Mouse (Mus musculus) CH12.LX (cell line): ENCODE measurements around the gene Lpin1. TPM values are rescaled to one million over a fixed set of nuclear protein-coding genes. Genes with fewer than 3 reads are reported as not detected.

Experiments
- DNase-seq: peaks from one replicate; pipeline ENCODE4 v3.0.0-alpha.2; 2013; ENCODE audit errors: extremely low read depth
- H3K27ac ChIP-seq: 2 replicates; pipeline ENCODE4 v1.5.1; 2012; ENCODE audit warnings: low read depth, mild to moderate bottlenecking, control low read depth, moderate library complexity; ENCODE audit not compliant: insufficient read depth
- H3K27me3 ChIP-seq: replicated peaks from 2 replicates; pipeline ENCODE3; 2012; ENCODE audit warnings: inconsistent platforms
- H3K36me3 ChIP-seq, 2 experiments: replicated peaks in 1 of 2; 2 replicates each; pipeline versions ENCODE3 to v1.6.1; 2012; ENCODE audit warnings: inconsistent platforms in 1 of 2, low read length in 1 of 2, mild to moderate bottlenecking in 1 of 2, mixed read lengths in 1 of 2, moderate library complexity in 1 of 2; ENCODE audit not compliant: control insufficient read depth in 1 of 2, insufficient read depth in 1 of 2
- H3K4me1 ChIP-seq, 2 experiments: 2 replicates each; pipeline ENCODE4 v1.6.1; 2012; ENCODE audit warnings: inconsistent platforms in 1 of 2, moderate library complexity in 1 of 2; ENCODE audit not compliant: insufficient read depth in 2 of 2, control insufficient read depth in 1 of 2
- H3K4me2 ChIP-seq: 2 replicates; pipeline ENCODE4 v1.6.1; 2012; ENCODE audit warnings: low read depth, mild to moderate bottlenecking, control low read depth; ENCODE audit not compliant: poor library complexity, insufficient read depth, severe bottlenecking
- H3K4me3 ChIP-seq, 3 experiments: fragments of 150-350 bp in 1 of 3; sonication (generic) in 1 of 3; replicated peaks in 1 of 3; 2 replicates each; pipeline versions ENCODE3 to v1.5.1; 2011 to 2012; ENCODE audit warnings: low read depth in 2 of 3, low read length in 2 of 3, mild to moderate bottlenecking in 2 of 3, moderate library complexity in 2 of 3, control low read depth in 1 of 3, improper control_type of control experiment in 1 of 3, inconsistent platforms in 1 of 3, mixed read lengths in 1 of 3; ENCODE audit not compliant: poor library complexity in 1 of 3
- H3K79me2 ChIP-seq: replicated peaks from 2 replicates; pipeline ENCODE4 v1.6.1; 2012; ENCODE audit warnings: mild to moderate bottlenecking, moderate library complexity; ENCODE audit not compliant: control insufficient read depth, poor library complexity, insufficient read depth, severe bottlenecking; ENCODE audit errors: extremely low read depth
- H3K9ac ChIP-seq: 2 replicates; pipeline ENCODE4 v1.6.1; 2012; ENCODE audit warnings: low read depth, mild to moderate bottlenecking, control low read depth, moderate library complexity; ENCODE audit not compliant: insufficient read depth
- H3K9me3 ChIP-seq: replicated peaks from 2 replicates; pipeline ENCODE3; 2012; ENCODE audit warnings: low read length, inconsistent platforms, mixed read lengths
- CHD1 ChIP-seq: IDR thresholded peaks from 2 replicates; pipeline ENCODE4 v1.6.1; 2012; ENCODE audit warnings: low read depth, low read length, improper control_type of control experiment, inconsistent platforms
- GABPA ChIP-seq: IDR thresholded peaks from 2 replicates; pipeline ENCODE4 v1.6.1; 2012; ENCODE audit warnings: low read depth, low read length, improper control_type of control experiment, inconsistent platforms; ENCODE audit not compliant: insufficient replicate concordance
- IRF4 ChIP-seq: IDR thresholded peaks from 2 replicates; pipeline ENCODE4 v1.6.1; 2014; ENCODE audit warnings: low read depth, mild to moderate bottlenecking, inconsistent platforms, low read length, improper control_type of control experiment
- JUND ChIP-seq: conservative IDR thresholded peaks from 2 replicates; pipeline ENCODE4 v1.6.1; 2011; ENCODE audit warnings: low read depth, low read length, improper control_type of control experiment
- PAX5 ChIP-seq: IDR thresholded peaks from 2 replicates; pipeline ENCODE4 v1.6.1; 2012; ENCODE audit warnings: low read length, inconsistent platforms, mixed read lengths
- RAD21 ChIP-seq: IDR thresholded peaks from 2 replicates; pipeline ENCODE4 v1.6.1; 2011; ENCODE audit warnings: low read depth, mild to moderate bottlenecking, low read length, improper control_type of control experiment, moderate library complexity
- TBP ChIP-seq: conservative IDR thresholded peaks from 2 replicates; pipeline ENCODE4 v1.6.1; 2011; ENCODE audit warnings: low read depth, low read length, improper control_type of control experiment
- TCF12 ChIP-seq: IDR thresholded peaks from 2 replicates; pipeline ENCODE4 v1.6.1; 2014; ENCODE audit warnings: low read depth, mild to moderate bottlenecking, inconsistent platforms, low read length, improper control_type of control experiment
- UBTF ChIP-seq: IDR thresholded peaks from 2 replicates; pipeline ENCODE4 v1.6.1; 2012; ENCODE audit warnings: low read depth, mild to moderate bottlenecking, inconsistent platforms, low read length, improper control_type of control experiment, moderate library complexity
- ZMIZ1 ChIP-seq: IDR thresholded peaks from 2 replicates; pipeline ENCODE4 v1.6.1; 2012; ENCODE audit warnings: low read depth, mild to moderate bottlenecking, inconsistent platforms, low read length, improper control_type of control experiment
- dilution Hi-C: fragments of 300-500 bp; cut with MboI; formaldehyde crosslinking; loops from 2 replicates; pipeline ENCODE4 v1.14.3; 2020; ENCODE audit warnings: low sequenced_read_pairs; ENCODE audit not compliant: extremely low pct_unique_long_range_greater_than_20kb, extremely low pct_ligation_motif_present
- in situ Hi-C: fragments of 300-500 bp; cut with MboI; formaldehyde crosslinking; loops from 3 replicates; pipeline ENCODE4 v1.14.3; 2019; ENCODE audit warnings: low sequenced_read_pairs, low pct_ligation_motif_present, low pct_unique_long_range_greater_than_20kb, mixed read lengths
- polyA plus RNA-seq: library from polyadenylated mRNA; unstranded; fragments of >175 nt; gene quantifications from 2 replicates; pipeline ENCODE4 v1.2.1, GENCODE M21; 2012; ENCODE audit warnings: low read depth; ENCODE audit not compliant: insufficient read length
- total RNA-seq, 2 experiments: library from RNA; depleted of rRNA; stranded (reverse); fragments of 300-350 nt in 1 of 2; fragments of >200 nt in 1 of 2; gene quantifications; 2 replicates each; pipeline ENCODE4 v1.2.3; 2012 to 2014

Gene Lpin1
- total and polyA plus RNA-seq, 3 experiments = 6.1 to 7.5 (median 6.7) TPM

DNA sequence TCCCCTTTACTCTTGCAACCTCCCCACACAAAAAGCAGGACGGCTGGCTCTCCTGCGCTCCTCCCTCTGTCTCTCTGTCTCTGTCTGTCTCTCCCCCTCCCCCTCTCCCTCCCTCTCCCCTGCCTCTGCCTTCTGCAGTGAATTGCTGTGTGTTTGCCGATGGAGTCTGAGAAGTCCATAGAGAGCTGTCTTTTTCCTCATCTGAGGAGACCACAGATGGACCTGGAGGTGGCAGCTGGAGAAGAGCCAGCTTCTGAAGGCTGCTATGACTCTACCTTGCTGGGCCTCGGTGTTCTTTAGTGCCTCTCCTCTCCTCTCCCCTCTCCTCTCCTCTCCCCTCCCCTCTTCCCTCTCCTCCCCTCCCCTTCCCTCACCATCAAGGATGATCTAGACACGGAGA lies 5.1 kb downstream of the Lpin1 start:
- 0 out of 4 replicates have a peak, but pooled peaks cover 0 to 4% of the 10 kb centered on the region in 2 experiments for H3K4me1 ChIP-seq
- H3K9ac ChIP-seq = no peak overlapping the region
- H3K27me3 ChIP-seq = no peaks in the 10 kb centered on the region
- dilution Hi-C loops (no loop called here), in situ Hi-C loops (no loop called here)
- peaks cover 5% of the 10 kb centered on the region for H3K9me3 ChIP-seq
- no peak overlapping the region for H3K4me3 ChIP-seq
- H3K36me3 ChIP-seq = no peaks in the 10 kb centered on the region
- no peaks in the 10 kb centered on the region for H3K79me2 ChIP-seq
- no peak for TF ChIP-seq JUND
- TF ChIP-seq ZMIZ1 = no peak
- no peak for TF ChIP-seq IRF4
- TF ChIP-seq TCF12 = no peak
- no peak for TF ChIP-seq UBTF
- no peak overlapping the region for H3K4me2 ChIP-seq
- no peak overlapping the region for H3K27ac ChIP-seq
- DNase-seq = no peak

- peaks cover 4% of the 10 kb centered on the region for H3K27me3 ChIP-seq
- no peak overlapping the region for H3K4me3 ChIP-seq
- H3K36me3 ChIP-seq = no peaks in the 10 kb centered on the region
- dilution Hi-C loops (no loop called here), in situ Hi-C loops (no loop called here)
- TF ChIP-seq TBP (no peak), RAD21 (no peak), PAX5 (no peak), TCF12 (no peak), CHD1 (no peak)
- no peak for DNase-seq
- 0 out of 4 replicates have a peak, but pooled peaks cover 0 to 4% of the 10 kb centered on the region in 2 experiments for H3K4me1 ChIP-seq
- H3K4me2 ChIP-seq = no peak overlapping the region
- H3K9ac ChIP-seq = no peak overlapping the region
- no peak overlapping the region for H3K27ac ChIP-seq
- H3K9me3 ChIP-seq = no peaks in the 10 kb centered on the region
- no peaks in the 10 kb centered on the region for H3K79me2 ChIP-seq
Observed at GRCm38 (mm10) chr12:16602271-16602670, 8.5 kb downstream of the Lpin1 start.

- Histone ChIP-seq H3K9me3 (no peaks in the 10 kb centered on the region), H3K4me3 (no peak overlapping the region), H3K4me2 (no peak overlapping the region), H3K9ac (no peak overlapping the region), H3K36me3 (no peaks in the 10 kb centered on the region), H3K27me3 (peaks cover 4% of the 10 kb centered on the region), H3K4me1 (no peaks in the 10 kb centered on the region), H3K27ac (no peak overlapping the region), H3K79me2 (no peaks in the 10 kb centered on the region)
- dilution Hi-C loops (no loop called here), in situ Hi-C loops (no loop called here)
- DNase-seq = no peak
- no peak for TF ChIP-seq GABPA
Observed at GRCm38 (mm10) chr12:16600374-16600773, 10.4 kb downstream of the Lpin1 start.
